Mouse (Mus musculus): ENCODE measurements around the gene Pnp2. TPM values are rescaled to one million over a fixed set of nuclear protein-coding genes. Genes with fewer than 3 reads are reported as not detected.

Gene Pnp2
- polyA plus RNA-seq, 1 experiment = not detected

- Histone ChIP-seq H3K36me3 (ENCODE audit: control insufficient read depth) (no peaks in the 10 kb centered on the region), H3K27me3 (ENCODE audit: control insufficient read depth) (no peaks in the 10 kb centered on the region), H3K4me3 (replicated peaks) (no peak overlapping the region), H3K9me3 (ENCODE audit: control insufficient read depth, low read length) (no peaks in the 10 kb centered on the region), H3K4me1 (ENCODE audit: control insufficient read depth) (no peaks in the 10 kb centered on the region)
- TF ChIP-seq TAL1 (IDR thresholded peaks at IDR 0.05; ENCODE audit: low read length) (no peak), GATA1 (IDR thresholded peaks at IDR 0.05; ENCODE audit: low read length) (no peak)
Measured at GRCm38 (mm10) chr14:50997999-50998666, 42.3 kb downstream of the Pnp2 start.

GRCm38 (mm10) chr14:51007152-51007801 is 51.5 kb downstream of the Pnp2 start, which contains the start of gene Rnase10:
TSS of gene Rnase10 (plus strand) at chr14:51007751.
- no peaks in the 10 kb centered on the region for H3K36me3 ChIP-seq (ENCODE audit: control insufficient read depth)
- H3K4me3 ChIP-seq (replicated peaks) = no peak within 1 kb of the TSS
- peaks cover 1% of the 10 kb centered on the region; the same call in 1 of the 2 replicates for H3K9me3 ChIP-seq (ENCODE audit: control insufficient read depth, low read length)
- H3K4me1 ChIP-seq (ENCODE audit: control insufficient read depth) = no peaks in the 10 kb centered on the region
- TF ChIP-seq GATA1 (IDR thresholded peaks at IDR 0.05; ENCODE audit: low read length) (no peak), TAL1 (IDR thresholded peaks at IDR 0.05; ENCODE audit: low read length) (no peak)
- no peaks in the 10 kb centered on the region for H3K27me3 ChIP-seq (ENCODE audit: control insufficient read depth)

- Histone ChIP-seq H3K4me1 (ENCODE audit: control insufficient read depth) (no peaks in the 10 kb centered on the region), H3K9me3 (ENCODE audit: control insufficient read depth, low read length) (peaks cover 2% of the 10 kb centered on the region; the same call in 1 of the 2 replicates), H3K27me3 (ENCODE audit: control insufficient read depth) (no peaks in the 10 kb centered on the region), H3K4me3 (replicated peaks) (no peak overlapping the region), H3K36me3 (ENCODE audit: control insufficient read depth) (no peaks in the 10 kb centered on the region)
- TF ChIP-seq TAL1 (IDR thresholded peaks at IDR 0.05; ENCODE audit: low read length) = no peak
- no peak for TF ChIP-seq GATA1 (IDR thresholded peaks at IDR 0.05; ENCODE audit: low read length)
Measured at GRCm38 (mm10) chr14:51007914-51008713, 52.3 kb downstream of the Pnp2 start.

GRCm38 (mm10) chr14:51008781-51009180 is 53.0 kb downstream of the Pnp2 start:
- H3K36me3 ChIP-seq (ENCODE audit: control insufficient read depth) = no peaks in the 10 kb centered on the region

GRCm38 (mm10) chr14:51009572-51009971 is 53.8 kb downstream of the Pnp2 start:
- H3K9me3 ChIP-seq (ENCODE audit: control insufficient read depth, low read length) = peaks cover 2% of the 10 kb centered on the region; the same call in 1 of the 2 replicates
- H3K27me3 ChIP-seq (ENCODE audit: control insufficient read depth) = no peaks in the 10 kb centered on the region
- H3K4me3 ChIP-seq (replicated peaks) = no peak overlapping the region
- TF ChIP-seq TAL1 (IDR thresholded peaks at IDR 0.05; ENCODE audit: low read length) (no peak), GATA1 (IDR thresholded peaks at IDR 0.05; ENCODE audit: low read length) (no peak)
- H3K36me3 ChIP-seq (ENCODE audit: control insufficient read depth) = no peaks in the 10 kb centered on the region
- no peaks in the 10 kb centered on the region for H3K4me1 ChIP-seq (ENCODE audit: control insufficient read depth)

More at GRCm38 (mm10) chr14:51008781-51009180, 53.0 kb downstream of the Pnp2 start:
- Histone ChIP-seq H3K27me3 (ENCODE audit: control insufficient read depth) (no peaks in the 10 kb centered on the region), H3K4me1 (ENCODE audit: control insufficient read depth) (no peaks in the 10 kb centered on the region), H3K4me3 (replicated peaks) (no peak overlapping the region), H3K9me3 (ENCODE audit: control insufficient read depth, low read length) (peaks cover 2% of the 10 kb centered on the region; the same call in 1 of the 2 replicates)
- TF ChIP-seq TAL1 (IDR thresholded peaks at IDR 0.05; ENCODE audit: low read length) = no peak
- TF ChIP-seq GATA1 (IDR thresholded peaks at IDR 0.05; ENCODE audit: low read length) = no peak

Other genes with a start within 250 kb of the Pnp2 start
- gene Olfr748, start 248.6 kb upstream of the Pnp2 start, polyA plus RNA-seq (2012) = not detected in 2 replicates
- gene Olfr749, start 210.9 kb upstream of the Pnp2 start, polyA plus RNA-seq (2012) = 0.03 TPM in 1 of 2 replicates, not detected in the other
- 0.35 and 0.69 TPM in 2 replicates for gene Ttc5, start 170.5 kb upstream of the Pnp2 start, polyA plus RNA-seq (2012)
- 0.06 and 0.08 TPM in 2 replicates for gene Ccnb1ip1, start 148.3 kb upstream of the Pnp2 start, polyA plus RNA-seq (2012)
- 0.41 and 0.54 TPM in 2 replicates for gene Parp2, start 148.2 kb upstream of the Pnp2 start, polyA plus RNA-seq (2012)
- gene Tep1, start 85.4 kb upstream of the Pnp2 start, polyA plus RNA-seq (2012) = 0.05 TPM in 1 of 2 replicates, not detected in the other
- gene Klhl33, start 58.5 kb upstream of the Pnp2 start, polyA plus RNA-seq (2012) = not detected in 2 replicates
- 1.4 and 1.5 TPM in 2 replicates for gene Osgep, start 31.1 kb upstream of the Pnp2 start, polyA plus RNA-seq (2012)
- gene Apex1, start 31.0 kb upstream of the Pnp2 start, polyA plus RNA-seq (2012) = 3.3 and 3.7 TPM in 2 replicates
- gene Pip4p1, start 25.1 kb upstream of the Pnp2 start, polyA plus RNA-seq (2012) = 6.3 and 8.9 TPM in 2 replicates
- gene Pnp, start 24.9 kb upstream of the Pnp2 start, polyA plus RNA-seq (2012) = 0.20 and 0.22 TPM in 2 replicates
- gene Gm49342, start 11.5 kb upstream of the Pnp2 start, polyA plus RNA-seq (2012) = not detected in 2 replicates
- gene Rnase10, start 51.8 kb downstream of the Pnp2 start, polyA plus RNA-seq (2012) = not detected in 2 replicates
- gene Rnase9, start 85.9 kb downstream of the Pnp2 start, polyA plus RNA-seq (2012) = not detected in 2 replicates
- gene Rnase11, start 94.2 kb downstream of the Pnp2 start, polyA plus RNA-seq (2012) = not detected in 2 replicates
- not detected in 2 replicates for gene Rnase12, start 101.7 kb downstream of the Pnp2 start, polyA plus RNA-seq (2012)
- not detected in 2 replicates for gene Olfr750, start 118.4 kb downstream of the Pnp2 start, polyA plus RNA-seq (2012)
- gene Rnase4, start 135.1 kb downstream of the Pnp2 start, polyA plus RNA-seq (2012) = 0.03 TPM in 1 of 2 replicates, not detected in the other
- gene Ang, start 135.2 kb downstream of the Pnp2 start, polyA plus RNA-seq (2012) = not detected in 2 replicates
- not detected in 2 replicates for gene Eddm3b, start 158.4 kb downstream of the Pnp2 start, polyA plus RNA-seq (2012)
- 0.09 and 0.10 TPM in 2 replicates for gene Rnase6, start 167.9 kb downstream of the Pnp2 start, polyA plus RNA-seq (2012)
- not detected in 2 replicates for gene Rnase1, start 190.8 kb downstream of the Pnp2 start, polyA plus RNA-seq (2012)
- gene Rnase2b, start 206.3 kb downstream of the Pnp2 start, polyA plus RNA-seq (2012) = not detected in 2 replicates
- not detected in 2 replicates for gene Ang2, start 243.2 kb downstream of the Pnp2 start, polyA plus RNA-seq (2012)
- gene Ear14, start 247.4 kb downstream of the Pnp2 start, polyA plus RNA-seq (2012) = not detected in 2 replicates